Mouse (Mus musculus) right cerebral cortex, adult 2 months (tissue): ENCODE measurements at regions not wholly inside any gene's neighbourhood (a gene's known extent, or its start where the extent isn't known, plus 50 kb on each side); places are given as distances from the start of the nearest gene placed in this dataset.
"Not testable (repeated sequence)": the region's sequence is repeated elsewhere in the genome, so short reads cannot be mapped to it uniquely, and the experiment has no call there.

Source experiments
- DNase-seq, 2 experiments: peaks; one replicate each; pipeline ENCODE4 v3.0.0; 2021 to 2022; ENCODE audit warnings: low spot score in 2 of 2

- peak; percentile 8 to 14 for DNase-seq
Observed at GRCm38 (mm10) chr2:107117564-107117963, 58.1 kb upstream of the Fshb start.

- DNase-seq: no peak
Observed at GRCm38 (mm10) chr2:107118711-107119474, 59.4 kb upstream of the Fshb start.

GRCm38 (mm10) chr2:107119697-107120096 is 60.2 kb upstream of the Fshb start:
- DNase-seq: no peak

GRCm38 (mm10) chr2:107133186-107133585 is 73.7 kb upstream of the Fshb start:
- no peak for DNase-seq

- DNase-seq: no peak
Observed at GRCm38 (mm10) chr2:107149317-107149716, 89.9 kb upstream of the Fshb start.

- DNase-seq: no peak
Observed at GRCm38 (mm10) chr2:107149851-107150250, 90.4 kb upstream of the Fshb start.

GRCm38 (mm10) chr2:107150373-107150772 is 90.9 kb upstream of the Fshb start:
- DNase-seq: no peak

- no peak for DNase-seq
Observed at GRCm38 (mm10) chr2:107151878-107152277, 92.4 kb upstream of the Fshb start.

- DNase-seq: not testable (repeated sequence)
Observed at GRCm38 (mm10) chr2:107158836-107159402, 99.5 kb upstream of the Fshb start.

- DNase-seq: peak; percentile 8 to 15
Observed at GRCm38 (mm10) chr2:107175721-107176120, 114.7 kb upstream of the Kcna4 start.

GRCm38 (mm10) chr2:107183066-107183465 is 107.4 kb upstream of the Kcna4 start:
- no peak for DNase-seq

- no peak for DNase-seq
Observed at GRCm38 (mm10) chr2:107184864-107185263, 105.6 kb upstream of the Kcna4 start.

- no peak for DNase-seq
Observed at GRCm38 (mm10) chr2:107201856-107202473, 88.5 kb upstream of the Kcna4 start.

GRCm38 (mm10) chr2:107202474-107202858 is 88.0 kb upstream of the Kcna4 start:
- no peak for DNase-seq

- no peak for DNase-seq
Observed at GRCm38 (mm10) chr2:107221544-107221943, 68.9 kb upstream of the Kcna4 start.

GRCm38 (mm10) chr2:107224679-107225078 is 65.8 kb upstream of the Kcna4 start:
- DNase-seq: no peak

- no peak for DNase-seq
Observed at GRCm38 (mm10) chr2:107227486-107227885, 63.0 kb upstream of the Kcna4 start.

- no peak for DNase-seq
Observed at GRCm38 (mm10) chr2:107228287-107228686, 62.2 kb upstream of the Kcna4 start.

GRCm38 (mm10) chr2:107231680-107232079 is 58.8 kb upstream of the Kcna4 start:
- DNase-seq: no peak

- DNase-seq: no peak
Observed at GRCm38 (mm10) chr2:107232885-107233284, 57.6 kb upstream of the Kcna4 start.
